Mouse (Mus musculus): ENCODE results near the gene Rims4. TPM values are rescaled to one million over a fixed set of nuclear protein-coding genes. Genes with fewer than 3 reads are reported as not detected.
A peak's percentile ranks its signal among the peaks of the same experiment; 100 is the strongest.

The Rims4 gene
- total RNA-seq, 4 experiments from 2014 or later: 85.0 to 169 (median 121) TPM

DNA sequence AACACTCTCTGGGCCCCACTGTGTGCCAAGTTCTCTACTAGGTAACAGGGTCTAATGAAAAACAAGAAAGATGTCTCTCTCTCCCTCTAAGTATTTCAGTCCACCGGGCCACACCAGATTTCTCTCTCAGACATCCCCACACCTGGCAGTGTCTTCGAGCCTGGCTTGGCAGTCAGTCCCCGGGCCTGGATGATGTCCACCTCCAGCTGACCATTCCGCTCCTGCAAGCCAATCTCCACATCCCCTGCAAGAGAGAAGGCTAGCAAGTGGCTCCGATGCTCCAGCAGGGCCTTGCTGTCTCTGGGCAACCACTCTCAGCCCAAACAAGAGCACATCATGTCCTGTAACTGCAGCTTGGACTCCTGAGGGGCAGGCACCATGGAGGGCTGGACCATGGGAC lies 53.2 kb downstream of the Rims4 start:
- DNase-seq: no peak

DNA sequence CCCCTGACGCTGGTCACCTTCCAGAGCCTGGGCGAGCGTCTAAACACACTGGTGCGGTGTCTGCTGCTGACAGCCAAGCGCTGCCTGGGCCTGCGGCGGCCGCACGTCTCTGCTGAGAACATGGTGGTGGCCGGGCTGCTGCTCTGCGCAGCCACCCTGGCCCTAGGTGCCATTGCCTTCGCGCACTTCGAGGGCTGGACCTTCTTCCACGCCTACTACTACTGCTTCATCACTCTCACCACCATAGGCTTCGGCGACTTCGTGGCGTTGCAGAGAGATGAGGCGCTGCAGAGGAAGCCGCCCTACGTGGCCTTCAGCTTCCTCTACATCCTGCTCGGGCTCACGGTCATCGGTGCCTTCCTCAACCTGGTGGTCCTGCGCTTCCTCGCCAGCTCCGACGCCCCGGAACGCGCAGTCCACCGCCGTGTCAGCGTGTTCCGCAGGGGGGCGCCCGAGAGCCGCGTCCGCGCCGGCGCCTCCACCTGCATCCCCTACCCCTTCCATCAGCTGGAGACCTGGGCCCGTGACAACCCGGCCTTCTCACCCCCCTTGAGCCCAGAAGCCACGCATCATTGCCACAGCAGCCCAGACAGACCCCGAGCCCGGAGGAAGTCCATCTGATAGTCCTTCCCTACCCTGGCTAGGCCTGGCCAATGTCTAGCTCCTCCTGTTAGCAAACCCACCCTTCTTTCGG lies 60.1 kb downstream of the Rims4 start:
- DNase-seq: no peak

DNA sequence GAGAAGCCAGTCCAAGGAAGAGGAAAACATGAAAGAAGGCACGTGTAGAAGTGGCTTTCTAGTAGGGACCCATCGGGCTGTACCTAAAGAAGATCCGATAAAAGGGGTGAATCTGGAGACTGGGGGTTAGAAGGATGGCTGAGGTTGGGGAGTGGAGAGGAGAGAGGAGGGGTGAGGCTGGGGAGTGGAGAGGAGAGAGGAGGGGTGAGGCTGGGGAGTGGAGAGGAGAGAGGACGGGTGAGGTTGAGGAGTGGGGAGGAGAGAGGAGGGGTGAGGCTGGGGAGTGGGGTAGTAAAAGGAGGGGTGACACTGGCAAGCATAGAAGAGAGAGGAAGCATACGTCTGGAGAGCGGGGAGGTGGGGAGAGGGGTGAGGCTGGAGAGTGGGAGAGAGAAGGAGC lies 61.2 kb downstream of the Rims4 start:
- no peak for DNase-seq

DNA sequence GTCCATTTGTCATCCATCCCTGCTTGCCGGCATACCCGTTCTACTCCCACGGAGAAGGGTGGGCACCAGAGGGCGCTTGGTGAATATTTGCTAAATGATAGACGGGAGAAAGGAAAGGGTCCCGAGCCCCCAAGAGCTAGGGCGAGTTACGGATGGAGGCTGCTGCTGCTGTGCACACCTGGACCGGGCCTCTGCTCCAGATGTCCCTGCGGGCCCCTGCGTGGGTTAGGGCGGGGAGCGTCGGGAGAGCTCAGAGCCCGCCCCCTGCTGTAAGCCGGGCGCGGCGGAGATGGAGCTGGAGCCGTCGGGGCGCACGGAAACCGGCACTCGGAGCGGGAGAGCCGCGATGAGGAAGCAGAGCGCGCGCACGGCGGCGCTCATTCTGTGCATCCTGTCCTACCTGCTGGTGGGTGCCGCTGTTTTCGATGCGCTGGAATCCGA lies 65.0 kb downstream of the Rims4 start, which contains the start of gene Kcnk15:
Gene Kcnk15 (plus strand): TSS at position 191 of the 441 bp plus-strand sequence.
- no peak for DNase-seq

DNA sequence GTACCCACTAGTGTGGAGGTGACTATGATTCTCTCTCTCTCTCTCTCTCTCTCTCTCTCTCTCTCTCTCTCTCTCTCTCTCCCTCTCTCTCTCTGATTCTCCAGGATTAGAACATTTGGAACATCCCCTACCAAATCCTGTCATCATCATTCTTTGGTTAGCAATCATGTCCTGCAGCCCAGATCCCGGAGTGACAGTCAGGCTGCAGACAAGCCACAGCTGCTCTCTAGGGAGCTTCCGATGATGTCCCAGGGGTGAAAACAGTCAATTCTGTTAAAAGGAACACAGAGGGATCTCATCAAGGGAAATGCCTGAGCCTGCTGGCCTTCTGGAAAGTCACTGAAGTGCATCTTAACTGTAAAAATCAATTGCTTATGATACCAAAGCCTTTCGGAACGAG lies 76.4 kb downstream of the Rims4 start:
- no peak for DNase-seq

DNA sequence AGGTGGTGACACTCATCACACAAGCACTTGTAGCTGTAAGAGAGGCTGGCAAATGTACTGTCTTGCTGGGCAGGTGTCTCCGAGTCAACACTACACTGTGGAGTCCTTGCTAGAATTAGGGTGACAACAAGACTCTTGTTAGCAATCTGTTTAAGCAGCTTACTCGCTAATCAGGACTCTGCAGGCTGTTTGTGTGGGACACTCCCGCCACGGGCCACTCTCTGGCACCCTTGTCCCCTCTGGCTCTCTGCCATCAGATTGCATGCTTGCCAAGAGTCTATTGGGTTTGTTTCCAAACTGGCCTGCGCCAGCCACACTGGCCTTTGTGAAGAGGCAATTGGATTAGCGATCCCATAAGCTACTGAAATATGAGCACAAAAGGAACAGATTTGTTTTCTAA lies 79.0 kb downstream of the Rims4 start:
- DNase-seq: peak; percentile 56

DNA sequence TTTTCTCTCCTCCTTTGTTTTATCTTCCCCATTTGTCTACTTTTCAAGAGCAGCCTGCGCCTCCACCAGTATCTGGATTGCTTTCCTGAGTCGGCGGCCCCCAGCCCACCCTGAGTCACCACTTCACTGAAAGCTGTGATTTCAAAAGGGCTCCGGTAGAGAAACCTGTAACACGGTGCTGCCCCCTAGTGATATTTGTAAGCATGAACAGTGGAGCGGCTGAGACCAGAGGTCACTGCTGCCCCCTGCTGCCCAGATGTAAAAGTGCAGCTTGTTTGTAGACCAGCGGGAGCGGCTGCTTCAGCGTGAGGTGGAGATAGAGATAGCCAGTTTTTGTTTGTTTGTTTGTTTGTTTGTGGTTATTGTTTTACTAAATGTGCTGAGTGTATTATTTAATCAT lies 80.4 kb downstream of the Rims4 start:
- DNase-seq: peak; percentile 65

DNA sequence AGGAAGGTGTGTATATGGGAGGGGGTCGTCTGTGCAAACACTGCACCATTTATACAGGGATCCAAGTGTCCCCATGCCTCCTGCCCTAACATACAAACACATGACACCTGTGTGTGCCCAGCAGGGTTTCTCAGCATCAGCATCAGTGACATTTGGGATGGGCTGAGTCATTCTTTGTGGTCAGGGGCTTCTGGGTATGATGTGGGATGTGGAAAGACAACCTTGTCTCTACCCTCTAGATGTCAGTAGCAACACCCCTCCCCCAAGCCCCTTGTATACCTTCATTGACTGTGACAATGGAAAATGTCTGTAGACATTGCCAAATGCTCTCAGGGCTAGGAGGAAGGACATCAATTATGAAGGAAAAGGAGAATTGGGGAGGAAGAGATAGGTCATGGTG lies 87.3 kb downstream of the Rims4 start:
- DNase-seq: no peak

DNA sequence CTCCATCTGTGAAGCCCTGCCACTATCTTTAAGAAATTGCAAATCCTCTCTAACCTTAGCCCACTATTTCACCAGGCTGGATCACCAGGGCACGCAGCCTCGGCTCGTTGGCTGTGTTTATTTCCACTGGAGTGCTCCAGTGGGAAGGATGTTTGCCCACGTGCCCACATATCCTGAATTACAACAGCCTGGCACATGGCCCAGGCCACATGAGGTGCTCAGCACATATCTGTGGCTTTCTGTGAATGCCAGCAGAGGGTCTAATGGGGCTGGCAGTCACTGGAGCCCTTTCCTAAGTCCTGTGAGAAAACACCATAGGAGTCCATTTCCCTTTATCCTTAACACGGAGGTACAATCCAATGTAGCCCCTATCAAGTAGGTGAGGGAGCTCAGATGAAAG lies 92.0 kb downstream of the Rims4 start:
- no peak for DNase-seq

DNA sequence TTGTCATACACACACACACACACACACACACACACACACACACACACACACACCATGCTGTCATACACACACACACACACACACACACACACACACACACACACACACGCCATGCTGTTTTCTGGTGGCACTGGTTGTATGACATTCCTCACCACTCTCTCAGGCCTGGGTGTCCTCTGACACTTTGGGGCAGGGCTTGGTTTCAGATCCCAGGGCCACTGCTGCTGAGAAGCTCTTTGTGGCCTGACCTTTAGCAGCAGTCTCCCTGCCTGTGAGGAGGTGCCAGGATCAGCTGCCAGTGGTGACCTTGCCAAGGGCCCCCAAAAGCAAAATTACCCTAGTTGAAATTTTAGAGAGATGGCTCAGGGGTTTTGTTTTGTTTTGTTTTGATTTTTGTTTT lies 92.6 kb downstream of the Rims4 start:
- DNase-seq: no peak

DNA sequence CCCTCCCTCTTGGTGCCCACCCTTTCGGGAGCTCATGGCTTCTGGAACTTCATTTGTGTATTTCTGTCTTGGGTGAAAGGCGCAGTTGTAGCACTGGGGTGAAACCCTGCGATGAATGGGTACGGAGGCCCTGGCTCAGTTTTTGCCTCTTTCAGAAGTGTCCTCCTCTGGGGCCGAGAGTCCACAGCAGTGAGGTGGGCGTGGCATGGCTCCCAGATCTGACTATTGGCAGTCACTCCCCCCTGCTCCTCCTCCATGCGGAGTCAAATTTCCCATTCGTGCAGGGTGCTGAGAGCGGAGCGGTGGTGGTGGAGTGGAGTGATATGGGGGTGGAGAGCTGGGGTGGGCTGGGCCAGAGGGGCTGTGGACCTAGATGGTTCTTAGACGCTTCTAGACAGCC lies 94.7 kb downstream of the Rims4 start:
- DNase-seq: no peak

DNA sequence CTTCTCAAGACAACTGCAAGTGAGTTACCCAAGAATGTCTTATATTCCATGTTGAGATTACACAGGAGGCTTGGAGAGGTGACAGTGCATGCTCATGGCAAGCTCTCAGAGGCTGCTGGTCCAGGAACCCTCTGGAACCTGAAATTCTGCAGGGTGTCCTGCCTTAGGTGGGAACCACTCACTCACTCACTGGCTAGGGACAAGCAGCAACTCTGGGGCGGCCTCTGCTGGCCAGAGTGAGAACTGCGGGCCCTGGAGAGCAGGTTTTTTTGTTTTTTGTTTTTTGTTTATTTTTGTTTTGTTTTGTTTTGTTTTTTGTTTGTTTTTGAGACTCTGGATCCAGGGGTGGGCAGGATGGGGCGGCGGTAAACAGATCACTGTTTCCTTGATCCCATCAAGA lies 95.2 kb downstream of the Rims4 start:
- DNase-seq: no peak

DNA sequence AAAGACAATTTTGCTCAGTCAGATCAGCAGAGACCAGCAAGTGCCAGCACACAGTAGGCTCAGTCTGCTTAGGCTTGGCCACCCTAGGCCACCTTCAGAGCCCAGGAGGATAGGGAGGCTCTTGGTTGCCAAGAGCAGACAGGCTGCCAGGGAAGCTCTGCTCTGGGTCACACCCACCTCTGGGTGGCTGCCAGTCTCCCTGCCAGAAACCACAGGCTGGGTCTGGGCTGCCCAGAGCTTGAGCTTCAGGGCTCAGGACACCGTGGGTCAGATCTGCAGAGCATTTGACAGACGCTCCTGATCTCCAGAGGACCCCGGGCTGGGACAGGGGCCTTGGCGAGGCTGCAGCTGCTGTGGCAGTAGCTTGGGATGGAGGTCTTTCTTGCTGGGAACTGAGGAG lies 97.9 kb downstream of the Rims4 start, which contains the start of gene Ccn5:
Gene Ccn5 (plus strand): TSS at position 255 of the 400 bp plus-strand sequence.
- peak; percentile 67 for DNase-seq

DNA sequence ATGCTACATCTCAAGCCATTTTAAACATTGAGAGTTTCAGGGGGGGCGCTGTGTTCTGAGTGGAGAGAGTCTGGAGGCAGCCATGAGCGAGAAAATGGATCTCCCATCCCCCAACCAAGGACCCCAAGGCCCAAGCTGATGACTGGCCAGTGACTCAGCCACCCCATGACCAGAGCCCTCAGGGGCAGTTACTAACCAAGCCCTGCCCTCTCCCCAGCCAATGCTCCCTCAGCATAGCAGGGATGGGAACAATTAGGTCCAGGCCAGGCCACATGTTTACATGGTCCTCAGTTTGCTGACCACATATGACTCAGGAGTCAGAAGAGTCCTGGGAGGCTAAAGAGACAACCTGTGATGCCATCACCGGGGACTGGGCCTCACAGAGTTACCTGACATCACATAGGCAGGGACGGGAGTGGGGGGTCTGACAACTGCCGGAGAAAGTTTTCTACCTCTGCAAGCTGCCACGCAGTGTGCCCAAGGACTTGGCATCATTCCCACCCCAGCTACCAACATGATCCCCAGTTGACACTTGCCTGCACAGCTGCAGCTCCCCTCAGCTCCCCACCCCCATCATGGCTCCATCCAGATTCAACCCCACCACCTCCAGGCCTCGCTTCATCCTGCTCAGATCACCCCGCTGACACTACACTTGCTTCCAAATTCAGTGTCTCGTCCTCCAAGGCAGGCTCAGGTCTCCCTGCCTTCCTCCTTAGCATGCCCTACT lies 103.6 kb downstream of the Rims4 start:
- no peak for DNase-seq

DNA sequence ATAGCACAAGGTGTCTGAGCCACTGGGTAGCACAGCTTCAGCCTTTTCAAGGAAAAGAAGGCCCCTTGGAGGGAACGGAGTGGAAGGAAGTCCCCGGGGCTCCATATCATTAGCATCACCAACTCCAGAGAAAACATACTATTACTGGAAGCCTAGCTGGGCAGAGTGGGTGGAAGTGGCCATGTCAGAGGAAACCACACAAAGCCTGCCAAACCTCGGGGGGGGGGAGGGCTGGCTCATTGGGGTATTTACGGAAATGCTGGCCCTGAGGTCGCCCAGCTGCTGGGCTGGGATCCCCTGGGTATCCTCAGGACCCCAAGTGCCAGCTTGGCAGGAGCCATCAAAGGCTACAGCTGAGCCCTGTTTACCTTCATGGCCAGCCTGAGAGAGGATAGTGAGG lies 105.4 kb downstream of the Rims4 start:
- no peak for DNase-seq

Other genes with a start within 250 kb of the Rims4 start
- 1 to 10 TPM; 3.3 to 6.1 (median 5.3) TPM for gene Ada, start 168.4 kb downstream of the Rims4 start, total RNA-seq (2022)
- gene Ccn5, start 97.8 kb downstream of the Rims4 start, total RNA-seq (2022): 1 to 10 TPM in 1 of 4 experiments, under 1 TPM in 3; 0.38 to 1.7 (median 0.50) TPM
- gene Kcnk15, start 65.0 kb downstream of the Rims4 start, total RNA-seq (2022): not detected
- 100 to 1,000 TPM; 219 to 306 (median 257) TPM for gene Ywhab, start 76.3 kb upstream of the Rims4 start, total RNA-seq (2022)
- gene Pabpc1l, start 106.8 kb upstream of the Rims4 start, total RNA-seq (2022): 1 to 10 TPM in 3 of 4 experiments, under 1 TPM in 1; 0.56 to 2.2 (median 1.3) TPM
- 10 to 100 TPM; 27.4 to 38.9 (median 36.4) TPM for gene Stk4, start 151.6 kb upstream of the Rims4 start, total RNA-seq (2022)
- 10 to 100 TPM; 44.9 to 54.8 (median 45.7) TPM for gene Tomm34, start 152.5 kb upstream of the Rims4 start, total RNA-seq (2022)

Measured in adrenal gland, adult 8-10 months (tissue).